Mouse (Mus musculus) kidney, postnatal 4 days (tissue): ENCODE data around the gene Psmb7.

ENCODE experiments used
- DNase-seq, 2 experiments: peaks; one replicate each; pipeline ENCODE4 v3.0.0; 2021; ENCODE audit warnings: mixed read lengths in 2 of 2

The Psmb7 gene

DNA sequence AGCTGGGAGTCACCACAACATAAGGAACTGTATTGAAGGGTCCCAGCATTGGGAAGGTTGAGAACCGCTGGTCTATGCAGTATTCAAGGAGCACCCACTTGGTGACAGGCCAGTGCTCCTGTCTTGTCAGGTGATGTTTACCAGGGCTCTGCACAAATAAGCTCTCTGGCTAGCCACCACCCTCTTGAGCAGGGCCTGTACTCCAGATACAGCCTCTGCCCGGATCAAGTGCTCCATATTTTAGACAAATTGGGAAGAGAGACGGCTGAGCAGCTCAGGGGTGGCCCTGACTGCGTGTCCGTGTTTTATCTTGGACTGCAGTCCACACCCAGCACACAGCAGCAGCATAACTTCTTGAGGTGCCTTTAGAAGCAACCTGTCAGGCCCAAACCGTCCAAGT lies 57.2 kb downstream of the Psmb7 start:
- no peak for DNase-seq

DNA sequence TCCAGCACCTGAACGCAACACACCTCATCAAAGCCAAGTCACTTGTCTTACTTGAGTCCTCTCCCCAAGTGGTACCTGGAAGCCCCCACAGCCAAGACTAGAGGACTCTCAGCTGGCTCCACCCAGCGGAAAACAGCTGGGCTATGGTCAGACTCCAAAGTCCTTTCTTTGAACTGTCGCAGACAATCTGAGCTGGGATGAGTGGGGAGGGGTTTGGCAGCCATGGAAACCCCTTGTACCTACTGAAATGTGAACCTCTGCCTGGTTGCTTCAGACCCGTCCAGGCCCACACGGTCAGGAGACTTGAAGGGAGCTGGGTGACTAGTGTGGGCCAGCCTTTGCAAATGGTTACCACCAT lies 58.5 kb downstream of the Psmb7 start:
- DNase-seq: peak; percentile 35 to 52

DNA sequence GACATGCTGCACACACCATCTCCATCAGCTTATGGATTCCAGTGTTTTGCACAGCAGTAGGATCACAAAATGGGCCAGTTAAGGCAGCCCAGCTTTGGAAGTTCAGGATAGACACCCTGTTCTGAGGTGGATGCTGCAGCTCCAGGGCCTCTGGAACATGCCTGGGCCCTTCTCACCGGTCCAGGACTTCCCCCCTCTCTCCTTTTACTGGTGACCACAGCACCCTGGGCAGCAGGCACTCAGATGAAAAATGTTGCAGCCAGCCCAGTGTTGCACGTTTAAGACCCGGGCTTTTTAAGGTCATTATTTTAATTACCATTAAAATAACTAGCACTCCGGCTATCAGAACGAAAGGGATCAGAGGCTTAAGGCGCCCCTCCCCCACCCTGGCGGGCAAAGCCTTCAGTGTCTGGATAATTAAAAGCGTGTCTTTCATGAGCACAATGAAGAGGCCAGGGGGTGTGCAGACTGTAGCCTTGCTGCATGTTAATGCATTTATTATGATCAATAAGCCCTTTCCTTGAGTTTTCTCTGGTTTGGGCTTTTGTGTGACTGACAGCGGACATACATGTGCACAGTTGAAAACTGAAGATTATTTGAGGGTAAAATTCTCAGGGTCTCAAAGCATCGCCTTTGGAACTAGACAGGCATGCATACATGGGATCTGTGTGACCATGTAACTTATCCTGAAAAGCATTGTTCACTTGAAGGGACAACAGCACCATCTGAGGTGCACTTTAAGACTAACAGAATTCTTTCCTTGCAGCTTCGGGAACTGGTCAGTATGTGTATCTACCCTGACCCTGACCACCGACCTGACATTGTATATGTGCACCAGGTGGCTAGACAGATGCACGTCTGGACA lies 59.1 kb downstream of the Psmb7 start:
- peak; percentile 30 to 33 for DNase-seq

DNA sequence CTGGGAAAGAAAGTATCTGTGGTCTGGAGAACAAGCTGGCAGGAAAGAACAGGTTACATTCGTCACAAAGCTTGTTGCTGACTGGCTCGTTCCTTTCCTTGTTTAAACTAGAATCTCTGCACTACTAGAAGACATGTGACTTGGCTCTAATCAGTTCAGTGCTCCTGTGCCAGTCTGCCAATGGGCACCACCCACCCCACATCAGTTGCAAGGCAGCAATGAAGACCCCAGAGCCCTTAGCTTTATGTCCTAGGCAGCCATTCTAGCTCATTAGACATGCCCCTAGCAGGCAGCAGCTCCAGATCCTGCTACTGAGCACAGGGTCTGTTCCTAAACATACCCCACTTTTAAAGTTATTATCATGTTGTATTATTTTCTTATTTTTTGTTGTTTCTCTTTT lies 59.9 kb downstream of the Psmb7 start:
- DNase-seq: no peak

DNA sequence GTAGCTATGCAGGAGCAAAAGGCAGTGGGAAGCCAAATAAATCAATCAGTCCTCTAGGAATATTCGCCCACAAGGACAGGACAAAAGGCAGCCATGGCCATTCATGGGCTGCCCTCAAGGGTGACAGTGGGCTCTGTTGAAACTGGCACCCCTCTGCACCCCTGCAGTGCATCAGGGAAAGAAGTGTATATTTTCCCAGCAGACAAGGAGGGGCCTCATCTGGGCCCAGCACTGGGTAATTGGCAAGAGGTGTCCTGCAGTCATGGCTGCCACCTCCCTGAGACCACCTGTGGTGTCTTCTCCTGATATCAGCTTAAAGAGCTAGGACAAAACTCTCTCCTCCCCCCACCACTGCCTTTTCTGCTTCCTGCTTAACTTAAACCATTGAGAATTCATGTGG lies 64.4 kb downstream of the Psmb7 start:
- DNase-seq: no peak

DNA sequence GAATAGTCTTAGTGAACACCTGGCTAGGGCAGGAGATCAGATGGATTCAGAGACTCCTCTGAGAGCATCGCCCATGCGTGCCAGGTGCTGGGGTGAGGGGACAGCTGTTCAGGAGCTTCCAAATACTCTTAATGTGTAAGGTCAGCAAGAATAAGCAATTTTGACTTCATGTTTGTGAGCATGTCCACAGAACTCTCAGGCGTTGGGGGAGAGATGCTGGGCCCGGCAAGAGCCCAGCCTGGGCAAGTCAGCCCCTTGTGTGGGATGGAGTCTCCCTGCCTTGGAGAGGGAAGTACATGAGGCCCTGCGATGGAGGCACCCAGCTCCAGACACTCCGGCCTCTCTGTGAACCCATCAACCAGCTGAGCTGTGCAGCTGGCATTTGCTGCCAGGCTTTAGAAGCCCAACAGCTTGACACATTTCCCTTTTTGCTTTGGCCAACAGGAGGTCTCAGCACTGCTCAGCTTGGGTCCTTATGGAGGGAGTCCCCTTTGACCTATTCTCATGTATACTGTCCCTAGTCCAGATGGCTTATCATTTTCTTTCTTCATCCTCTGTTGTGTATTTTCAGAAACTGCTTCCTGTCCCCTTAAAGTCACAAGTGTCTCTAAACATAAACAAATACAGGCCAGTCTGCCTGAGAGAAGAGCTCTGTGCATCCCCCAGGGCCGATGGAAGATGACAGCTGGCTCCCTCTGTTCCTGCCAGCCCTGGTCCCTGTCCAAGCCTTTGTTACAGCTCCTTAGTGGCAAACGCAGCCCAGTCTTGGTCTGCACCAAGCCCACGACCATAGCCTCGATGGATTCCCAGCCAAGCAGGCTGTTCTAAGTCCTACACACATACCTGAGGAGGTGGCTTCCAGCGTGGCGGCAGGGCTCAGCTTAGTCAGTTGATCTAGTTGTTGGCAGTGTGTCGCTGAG lies 65.0 kb downstream of the Psmb7 start:
- DNase-seq: no peak

DNA sequence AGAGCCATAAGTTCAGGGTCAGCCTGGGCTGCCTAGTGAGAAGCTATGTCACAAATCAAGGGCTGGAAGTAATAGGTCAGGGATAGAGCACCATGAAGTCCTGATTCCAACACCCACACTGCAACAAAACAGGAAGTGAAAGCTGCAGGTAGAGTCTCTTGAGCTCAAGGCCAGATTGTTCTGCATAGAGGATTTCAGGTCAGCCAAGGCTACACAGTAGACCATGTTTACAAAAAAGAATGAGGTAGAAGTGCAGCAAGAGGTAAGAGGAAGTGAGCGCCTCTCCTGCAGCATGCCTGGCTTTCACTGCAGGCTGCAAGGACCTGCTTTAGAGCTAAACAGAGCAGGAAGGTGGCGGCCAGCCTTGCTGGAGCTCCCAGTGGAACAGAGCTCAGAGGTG lies 69.2 kb downstream of the Psmb7 start:
- no peak for DNase-seq

DNA sequence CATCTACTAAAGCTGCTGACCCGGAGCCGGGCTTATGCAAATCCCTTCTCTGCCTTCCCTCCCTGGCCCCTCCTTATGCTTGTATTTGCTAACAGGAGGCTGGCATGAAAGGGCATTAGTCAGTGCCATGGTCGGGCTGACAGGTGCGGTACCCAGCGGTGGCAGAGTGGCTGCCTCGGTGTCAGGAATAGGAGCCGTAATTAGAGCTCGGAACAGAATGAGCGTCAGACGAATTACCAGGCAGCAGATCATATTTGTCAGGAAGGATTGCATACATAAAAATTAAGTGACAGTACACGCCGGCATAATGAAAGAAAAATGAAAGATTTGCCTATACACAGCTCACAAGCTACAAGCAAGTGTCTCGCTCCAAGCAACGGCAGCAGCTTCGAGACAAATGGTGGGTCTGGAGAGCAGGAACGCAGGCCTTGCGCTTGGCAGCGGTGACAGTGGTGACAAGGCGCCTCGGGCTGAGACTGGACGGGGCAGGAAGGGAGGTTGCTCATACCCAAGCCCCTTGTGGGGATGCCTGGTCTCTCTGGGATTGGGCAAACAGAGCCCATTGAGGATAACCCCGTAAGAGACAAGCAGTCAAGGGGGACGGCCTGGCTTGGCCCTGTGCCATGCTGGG lies 71.8 kb downstream of the Psmb7 start:
- DNase-seq: no peak

DNA sequence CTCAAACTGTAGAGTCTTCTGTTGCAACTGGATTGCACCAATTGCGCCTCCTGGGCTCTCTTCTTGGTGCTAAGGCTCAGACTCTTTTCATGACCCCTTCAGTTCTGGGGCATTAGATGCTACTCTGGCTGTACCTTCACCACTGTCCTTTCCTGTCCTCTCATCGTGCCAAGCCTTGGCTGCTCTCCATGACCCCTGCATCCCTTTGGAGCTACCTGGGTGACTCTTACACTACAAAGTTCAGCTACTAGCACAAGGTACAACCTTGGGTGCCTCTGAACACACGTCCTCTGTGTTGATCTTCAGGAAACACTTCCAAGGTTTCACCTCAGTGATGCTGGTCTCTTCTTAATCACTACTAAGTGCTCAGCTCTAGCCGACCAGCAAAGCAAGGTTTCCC lies 81.3 kb downstream of the Psmb7 start:
- no peak for DNase-seq

DNA sequence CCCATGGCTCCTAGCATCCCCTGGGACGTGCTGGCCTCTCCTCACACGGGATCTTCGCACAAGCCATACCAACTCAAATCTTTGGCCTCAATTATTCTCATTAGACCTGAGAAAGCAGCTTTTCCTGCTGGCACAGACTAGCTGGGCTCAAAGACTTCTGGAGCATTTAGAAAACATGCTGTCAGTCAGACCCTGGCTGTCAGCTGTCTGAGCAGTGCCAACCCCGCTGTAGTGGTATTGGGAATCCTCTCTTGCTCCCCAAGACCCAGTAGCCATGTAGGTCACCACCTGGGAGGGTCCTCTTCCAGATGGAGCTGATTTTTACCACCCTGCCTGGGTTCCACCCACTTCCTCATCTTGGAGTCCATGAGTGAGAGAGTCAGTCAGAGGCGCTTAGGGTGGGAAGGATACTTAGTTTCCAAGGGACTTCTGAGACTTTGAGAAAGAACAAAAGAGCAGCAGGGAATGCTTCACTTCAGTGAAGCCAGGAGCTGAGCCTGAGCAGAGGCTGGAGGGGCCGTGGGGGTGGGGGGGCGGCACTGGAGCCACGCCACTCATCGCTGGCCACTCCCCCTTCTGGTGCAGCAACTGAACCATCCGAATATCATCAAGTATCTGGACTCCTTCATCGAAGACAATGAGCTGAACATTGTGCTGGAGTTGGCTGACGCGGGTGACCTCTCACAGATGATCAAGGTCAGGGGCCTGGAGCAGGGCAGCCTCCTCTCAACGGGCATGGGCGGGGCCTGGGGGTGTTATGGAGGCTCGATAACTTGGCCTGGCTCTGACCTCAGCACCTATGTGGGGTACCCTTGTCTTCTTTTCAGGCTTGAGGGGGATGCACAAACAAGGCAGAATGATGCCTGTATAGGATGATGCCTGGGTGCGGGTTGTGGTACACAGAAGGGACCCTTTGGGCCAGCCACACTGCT lies 83.3 kb downstream of the Psmb7 start:
- no peak for DNase-seq

DNA sequence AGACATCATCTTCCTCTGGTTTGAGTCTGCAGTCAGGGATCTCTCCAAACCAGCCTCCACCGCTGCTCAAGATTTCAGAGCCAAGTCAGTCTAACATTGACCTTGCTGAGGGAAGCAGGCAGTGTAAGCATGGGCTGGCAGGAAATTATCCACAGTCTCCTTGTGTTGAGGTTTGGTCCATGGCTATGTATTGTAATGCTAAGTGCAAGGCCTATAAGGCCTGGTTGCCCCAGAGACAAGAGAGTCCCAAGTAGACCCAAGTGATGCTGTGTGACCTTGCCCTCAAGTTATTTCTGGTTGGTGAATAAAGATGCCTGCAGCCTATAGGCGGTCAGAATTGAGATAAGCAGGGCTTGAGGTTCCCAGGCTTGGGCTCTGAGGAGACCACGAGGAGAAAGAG lies 87.2 kb downstream of the Psmb7 start:
- no peak for DNase-seq

DNA sequence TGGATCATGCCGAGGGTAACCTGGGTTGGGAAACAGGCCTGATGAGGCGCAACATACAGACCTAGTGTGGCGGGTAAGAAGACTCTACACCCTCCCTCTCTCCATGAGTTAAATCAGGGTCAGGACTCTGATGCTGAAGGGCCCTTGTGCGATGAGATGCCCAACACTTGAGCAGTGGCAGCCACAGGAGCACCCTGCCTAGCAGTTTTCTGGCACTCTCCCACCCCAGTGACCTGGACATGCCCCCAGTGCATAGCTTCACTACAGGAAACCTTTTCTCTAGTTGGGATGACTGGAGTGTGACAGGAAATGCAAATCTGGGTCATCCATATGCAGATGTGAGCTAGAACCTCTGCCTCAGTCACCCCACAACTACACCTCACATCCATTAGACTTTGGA lies 88.2 kb downstream of the Psmb7 start:
- DNase-seq: no peak

DNA sequence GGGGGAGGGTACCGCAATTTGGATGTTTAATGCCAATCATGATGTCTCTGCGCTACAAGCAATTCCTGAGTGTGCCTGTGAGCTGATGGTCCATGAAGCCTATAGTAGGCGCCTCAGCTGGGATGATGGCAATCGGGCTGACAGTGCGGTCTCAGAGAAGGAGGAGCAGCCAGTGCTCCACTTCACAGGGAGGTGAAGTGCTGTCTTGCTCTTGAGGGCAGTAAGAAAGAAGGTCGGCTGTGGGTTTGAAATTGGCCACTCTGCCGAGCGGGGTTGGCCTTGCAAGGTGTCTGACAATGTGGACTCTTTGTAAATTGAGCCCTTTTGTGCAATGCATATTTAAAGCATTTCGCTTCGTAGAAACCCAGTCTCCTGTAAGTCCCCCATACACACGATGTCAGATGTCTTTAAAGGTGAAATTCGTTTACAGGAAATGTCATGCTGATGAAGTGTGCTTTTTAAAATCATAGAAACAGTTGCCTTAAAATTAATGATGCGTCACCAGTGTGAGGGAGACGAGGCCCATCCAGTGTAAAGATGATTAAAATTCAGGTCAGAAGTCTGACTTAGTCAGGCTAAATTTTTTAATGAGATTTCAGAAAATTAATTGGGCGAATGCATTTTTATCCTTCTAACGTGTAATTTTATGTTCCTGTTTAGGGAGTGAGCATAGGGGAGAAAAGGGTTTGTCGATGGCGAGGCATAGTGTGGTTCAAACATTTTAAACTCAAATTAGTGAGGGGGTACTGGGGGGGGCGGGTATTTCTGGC lies 89.5 kb downstream of the Psmb7 start:
- DNase-seq: no peak

DNA sequence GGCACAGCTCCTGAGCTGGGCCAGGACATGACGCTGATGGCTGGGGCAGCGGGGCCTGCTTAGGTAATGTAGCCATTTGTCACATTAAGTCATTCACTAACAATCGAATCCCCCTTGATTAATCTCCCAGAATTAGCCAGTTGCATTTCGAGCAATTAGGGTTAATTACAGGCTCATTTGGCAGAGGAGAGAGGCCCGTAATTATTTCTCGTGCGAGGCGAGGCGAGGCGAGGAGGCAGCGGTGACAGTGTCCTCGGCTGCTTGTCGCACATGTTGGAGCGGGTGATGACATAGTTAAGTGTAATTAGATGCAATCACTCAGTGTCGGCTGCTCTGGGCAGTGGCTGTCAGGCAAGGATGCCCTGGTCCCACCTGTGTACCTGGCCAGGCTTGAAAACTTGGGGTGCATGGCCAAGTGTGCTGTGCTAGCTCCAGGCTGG lies 91.9 kb downstream of the Psmb7 start:
- no peak for DNase-seq

DNA sequence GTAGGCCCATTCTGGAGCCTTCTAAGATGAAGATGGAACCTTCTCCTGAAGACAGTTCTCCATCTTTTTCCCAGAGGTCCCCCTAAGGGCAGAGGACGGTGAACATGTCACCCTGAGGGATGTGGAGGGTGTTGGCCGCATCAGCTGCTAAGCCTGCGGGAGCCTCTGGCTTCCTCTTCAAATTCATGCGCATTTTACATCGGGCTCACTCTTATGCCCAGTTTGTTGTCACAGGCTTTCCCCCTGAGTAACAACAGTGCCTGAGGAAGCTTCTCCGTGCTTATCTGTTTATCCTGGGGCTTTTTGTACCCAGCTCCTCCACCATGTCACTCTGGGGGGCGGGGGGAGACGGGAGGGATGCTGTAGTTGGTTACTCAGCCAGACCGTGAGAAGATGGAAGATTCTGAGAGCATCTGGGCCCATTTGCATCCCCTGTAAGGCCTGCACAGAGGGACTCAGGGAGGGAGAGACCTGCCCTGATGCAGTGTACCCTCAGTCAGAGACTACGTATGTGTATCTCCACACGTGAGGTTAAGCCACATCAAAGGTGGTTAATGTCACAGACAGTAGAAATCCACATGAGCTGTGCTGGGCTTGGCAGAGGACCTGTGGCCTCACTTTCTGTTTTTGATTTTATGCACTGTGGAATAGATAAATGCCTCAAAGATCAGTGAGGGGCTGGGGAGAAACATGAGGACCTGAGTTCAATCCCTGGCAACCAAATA lies 95.9 kb downstream of the Psmb7 start:
- no peak for DNase-seq

DNA sequence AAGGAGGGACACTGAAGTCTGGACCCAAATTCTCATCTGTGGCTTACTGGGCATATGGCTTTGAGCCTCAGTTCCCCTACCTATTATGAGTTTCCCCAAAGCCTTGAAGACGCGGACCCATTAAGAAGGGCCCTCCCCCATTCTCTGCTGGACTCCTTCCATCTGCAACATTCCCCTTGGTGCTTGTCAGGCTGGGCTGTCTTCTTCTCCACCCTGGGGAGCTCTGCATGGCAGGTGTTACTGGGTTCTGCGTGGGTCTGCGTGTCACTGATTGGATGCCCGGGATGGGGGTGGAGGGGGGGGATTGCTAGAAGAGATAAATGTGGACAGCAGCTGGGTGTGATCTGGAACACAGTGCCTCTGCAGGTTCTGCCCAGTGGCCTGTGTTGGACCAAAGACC lies 97.1 kb downstream of the Psmb7 start:
- DNase-seq: peak in 1 of 2 experiments; percentile 23

DNA sequence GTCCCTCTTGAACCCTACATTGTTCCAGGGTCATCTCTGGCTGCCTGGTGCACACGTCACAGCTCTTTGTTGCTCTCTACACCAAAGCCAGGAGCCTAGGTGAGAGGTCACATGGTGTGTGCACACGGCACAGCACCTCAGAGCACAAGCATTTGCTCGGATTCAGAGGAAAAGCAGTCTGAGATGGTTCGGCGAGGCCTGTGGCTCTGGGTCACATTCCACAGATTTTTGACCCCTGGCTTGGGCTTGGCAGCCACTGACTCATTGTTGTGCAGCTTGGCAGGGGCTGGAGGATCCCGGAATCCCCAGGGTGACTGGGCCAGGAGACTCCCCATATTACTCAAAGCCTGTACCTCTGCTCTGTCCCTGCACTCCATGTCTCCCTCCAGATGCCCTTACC lies 97.7 kb downstream of the Psmb7 start:
- peak; percentile 75 to 83 for DNase-seq

DNA sequence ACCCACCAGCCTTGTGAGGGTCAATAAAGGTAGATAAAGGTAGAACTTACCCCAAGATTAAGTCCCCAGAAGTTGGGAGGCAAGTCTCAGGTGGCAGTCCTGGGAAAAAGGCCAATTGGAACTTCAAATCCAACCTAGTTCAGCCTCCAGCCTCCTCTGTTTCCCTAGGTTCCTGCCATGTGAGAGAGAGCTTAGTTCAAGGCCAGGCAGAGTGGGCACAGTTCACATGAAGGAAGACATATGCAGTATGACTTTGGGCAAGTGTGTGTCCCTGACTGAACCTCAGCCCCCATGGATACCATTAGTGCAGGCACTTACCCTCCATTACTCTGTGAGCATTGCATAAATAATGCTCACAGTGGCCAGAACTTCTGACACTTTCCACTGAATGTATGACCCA lies 98.2 kb downstream of the Psmb7 start:
- DNase-seq: no peak

DNA sequence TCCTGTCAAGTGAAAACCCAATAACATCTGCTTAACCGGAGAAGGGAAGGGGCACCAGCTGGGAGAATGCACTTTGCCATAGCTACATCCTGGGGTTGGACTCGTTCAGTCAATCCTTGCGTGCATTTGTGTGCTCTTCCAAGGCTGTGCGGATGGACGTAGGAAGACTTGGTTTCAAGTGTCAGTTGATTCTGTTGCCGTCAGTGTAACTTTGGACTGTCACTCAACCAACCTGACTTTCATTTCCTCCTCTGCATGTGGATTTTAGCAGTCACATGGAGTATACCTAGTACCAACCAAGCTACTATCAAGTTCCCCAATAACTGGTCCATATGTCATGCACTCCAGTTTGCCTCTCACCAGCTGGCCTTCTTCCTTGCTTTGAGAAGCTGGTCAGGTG lies 98.9 kb downstream of the Psmb7 start:
- DNase-seq: peak in 1 of 2 experiments; percentile 23

DNA sequence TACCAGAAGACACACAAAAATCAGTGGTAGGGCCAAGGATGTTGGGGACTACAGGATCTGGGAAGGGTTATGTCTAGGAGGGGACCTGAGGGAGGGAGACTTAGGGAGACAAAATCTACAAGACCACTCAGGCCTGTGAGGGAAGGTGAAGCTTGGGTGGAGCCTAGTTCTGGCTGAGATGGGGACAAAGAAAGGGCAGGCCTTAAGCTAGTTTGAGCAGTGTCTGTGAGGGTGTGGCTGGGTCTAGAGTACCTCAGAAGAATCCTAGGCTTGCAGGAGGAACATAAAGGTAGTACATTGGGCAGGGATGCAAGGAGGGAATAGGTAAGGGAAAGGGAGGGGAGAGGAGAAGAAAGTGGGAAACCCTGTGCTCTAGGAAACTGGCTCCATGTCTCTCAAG lies 99.5 kb downstream of the Psmb7 start:
- no peak for DNase-seq

DNA sequence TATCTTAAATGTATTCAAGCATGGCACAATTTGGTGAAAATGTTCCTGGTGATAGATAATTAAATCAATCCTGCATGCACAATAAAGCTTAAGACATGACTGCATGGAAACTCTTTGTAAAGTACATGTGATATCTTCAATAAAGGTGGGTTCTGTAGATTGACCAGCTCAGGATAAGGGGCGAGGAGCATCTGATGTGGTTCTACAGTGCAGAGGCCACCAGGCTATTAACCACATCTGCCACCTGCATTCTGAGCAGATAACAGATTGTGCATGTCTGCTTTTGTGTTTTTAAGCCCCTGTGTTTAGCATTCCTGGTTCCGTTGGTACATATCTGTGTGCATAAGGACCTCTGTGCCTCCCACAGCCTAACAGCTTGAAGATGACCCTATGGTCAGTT lies 100.7 kb downstream of the Psmb7 start:
- DNase-seq: no peak
